Mouse (Mus musculus): Measurements from ENCODE around the gene Tcte1. TPM values are rescaled to one million over a fixed set of nuclear protein-coding genes. Genes with fewer than 3 reads are reported as not detected.

The Tcte1 gene
- polyA plus RNA-seq, 1 experiment: not detected

GRCm38 (mm10) chr17:45530346-45530782 lies 7.1 kb downstream of the Tcte1 start:
- H3K4me1 ChIP-seq (ENCODE audit: control insufficient read depth, insufficient read depth, insufficient read length, low read length): no peaks in the 10 kb centered on the region
- H3K27ac ChIP-seq (replicated peaks; ENCODE audit: low read depth, low read length): no peak overlapping the region
- no peak overlapping the region for H3K4me3 ChIP-seq (ENCODE audit: insufficient read depth, low read depth, low read length)

GRCm38 (mm10) chr17:45532896-45533295 lies 9.7 kb downstream of the Tcte1 start:
- Histone ChIP-seq H3K4me3 (ENCODE audit: insufficient read depth, low read depth, low read length) (no peak overlapping the region), H3K27ac (replicated peaks; ENCODE audit: low read depth, low read length) (no peak overlapping the region), H3K4me1 (ENCODE audit: control insufficient read depth, insufficient read depth, insufficient read length, low read length) (no peaks in the 10 kb centered on the region)

DNA sequence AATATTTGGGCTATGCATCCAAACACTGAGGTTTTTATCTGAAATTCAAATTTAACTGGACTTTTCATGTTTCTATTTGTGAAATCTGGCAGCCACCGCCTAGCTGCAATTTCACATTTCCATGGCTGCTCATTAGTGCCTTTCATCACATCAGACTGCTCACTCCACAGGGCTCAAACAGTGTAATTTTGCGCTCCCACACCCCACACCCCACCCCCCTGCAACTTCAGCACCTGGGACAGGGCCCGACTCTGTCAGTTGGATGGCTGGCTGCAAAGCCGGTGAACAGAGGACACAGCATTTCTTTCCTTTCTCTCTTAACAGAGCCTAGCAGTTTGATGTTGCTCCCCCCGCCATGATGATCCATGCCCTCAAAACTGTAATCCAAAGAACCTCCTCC lies 13.0 kb downstream of the Tcte1 start:
- Histone ChIP-seq H3K4me1 (ENCODE audit: control insufficient read depth, insufficient read depth, insufficient read length, low read length) (no peaks in the 10 kb centered on the region), H3K27ac (replicated peaks; ENCODE audit: low read depth, low read length) (no peak overlapping the region), H3K4me3 (ENCODE audit: insufficient read depth, low read depth, low read length) (no peak overlapping the region)

DNA sequence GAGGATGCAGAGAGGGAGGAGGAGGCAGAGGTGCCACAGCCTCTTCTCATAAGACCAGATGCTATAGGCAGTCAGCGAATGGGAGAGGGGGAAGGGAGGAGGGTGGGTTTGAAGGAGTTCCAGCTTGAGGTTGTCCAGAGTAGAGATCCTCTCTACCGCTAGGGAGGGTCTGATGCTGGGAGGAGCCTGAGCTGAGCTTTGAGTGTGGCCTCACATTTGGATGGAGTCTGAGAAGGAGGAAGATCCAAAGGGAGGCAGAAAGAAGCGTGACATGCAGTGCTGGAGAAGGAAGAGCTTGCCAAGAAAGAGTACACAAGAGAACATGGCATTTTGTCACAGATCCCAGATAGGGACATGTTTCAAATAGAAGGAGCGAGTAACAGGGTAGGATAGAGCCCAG lies 15.2 kb downstream of the Tcte1 start:
- H3K27ac ChIP-seq (replicated peaks; ENCODE audit: low read depth, low read length): no peak overlapping the region
- no peaks in the 10 kb centered on the region for H3K4me1 ChIP-seq (ENCODE audit: control insufficient read depth, insufficient read depth, insufficient read length, low read length)
- no peak overlapping the region for H3K4me3 ChIP-seq (ENCODE audit: insufficient read depth, low read depth, low read length)

DNA sequence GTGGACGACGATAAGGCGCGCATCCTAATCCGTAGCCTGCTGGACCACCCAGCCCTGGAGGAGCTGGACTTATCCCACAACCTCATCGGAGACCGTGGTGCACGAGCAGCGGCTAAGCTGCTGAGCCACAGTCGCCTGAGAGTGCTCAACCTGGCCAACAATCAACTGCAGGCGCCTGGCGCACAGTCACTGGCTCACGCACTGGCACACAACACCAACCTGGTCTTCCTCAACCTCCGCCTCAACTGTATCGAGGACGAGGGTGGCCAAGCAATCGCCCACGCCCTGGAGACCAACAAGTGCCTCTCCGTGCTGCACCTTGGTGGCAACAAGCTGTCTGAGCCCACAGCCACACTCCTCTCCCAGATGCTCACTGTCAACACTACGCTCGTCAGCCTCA lies 16.4 kb downstream of the Tcte1 start:
- Histone ChIP-seq H3K27ac (replicated peaks; ENCODE audit: low read depth, low read length) (no peak overlapping the region), H3K4me1 (ENCODE audit: control insufficient read depth, insufficient read depth, insufficient read length, low read length) (no peaks in the 10 kb centered on the region), H3K4me3 (ENCODE audit: insufficient read depth, low read depth, low read length) (no peak overlapping the region)

DNA sequence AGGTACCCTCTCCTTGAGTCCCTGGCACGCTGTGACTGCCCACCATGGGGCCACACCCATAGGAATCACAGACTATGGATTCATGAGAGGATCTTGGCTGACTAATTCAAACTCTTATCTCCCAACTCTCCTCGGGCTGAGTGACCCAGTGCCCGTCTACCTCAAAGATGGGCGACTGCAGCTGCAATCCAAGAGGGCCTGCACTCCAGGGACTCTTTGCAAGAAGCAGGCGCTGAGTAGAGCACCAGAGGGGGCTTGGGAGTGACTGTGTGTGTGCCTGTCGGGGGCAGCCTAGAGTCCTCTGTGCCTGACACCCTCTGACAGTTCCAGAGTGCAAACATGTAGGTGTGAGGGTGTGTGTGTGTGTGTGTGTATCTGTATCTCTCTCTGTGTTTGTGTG lies 18.9 kb downstream of the Tcte1 start:
- H3K4me1 ChIP-seq (ENCODE audit: control insufficient read depth, insufficient read depth, insufficient read length, low read length): no peaks in the 10 kb centered on the region
- H3K4me3 ChIP-seq (ENCODE audit: insufficient read depth, low read depth, low read length): no peak overlapping the region
- H3K27ac ChIP-seq (replicated peaks; ENCODE audit: low read depth, low read length): no peak overlapping the region

- Histone ChIP-seq H3K27ac (replicated peaks; ENCODE audit: low read depth, low read length) (no peak overlapping the region), H3K4me1 (ENCODE audit: control insufficient read depth, insufficient read depth, insufficient read length, low read length) (no peaks in the 10 kb centered on the region), H3K4me3 (ENCODE audit: insufficient read depth, low read depth, low read length) (no peak overlapping the region)
Measured at GRCm38 (mm10) chr17:45542705-45543104, 19.5 kb downstream of the Tcte1 start.

DNA sequence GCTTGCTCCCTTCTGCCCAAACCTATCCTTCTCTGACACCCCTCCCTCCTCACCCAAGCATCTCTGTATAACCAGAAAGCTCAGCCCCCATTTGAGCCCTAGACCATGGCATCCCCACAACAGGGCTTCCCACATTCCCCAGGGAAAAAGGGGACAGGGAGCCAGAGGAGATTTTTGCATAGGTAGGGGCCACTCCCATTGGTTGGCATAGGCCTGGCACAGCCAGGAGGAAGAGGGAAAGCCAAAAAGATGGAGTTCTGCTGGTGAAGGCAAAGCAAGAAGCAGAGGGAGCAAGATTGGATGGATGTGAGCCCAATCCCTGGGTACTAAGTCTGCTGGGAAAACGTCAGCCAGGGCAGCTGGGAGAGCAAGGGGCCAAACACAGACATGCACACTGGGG lies 19.9 kb downstream of the Tcte1 start:
- no peak overlapping the region for H3K4me3 ChIP-seq (ENCODE audit: insufficient read depth, low read depth, low read length)
- no peaks in the 10 kb centered on the region for H3K4me1 ChIP-seq (ENCODE audit: control insufficient read depth, insufficient read depth, insufficient read length, low read length)
- H3K27ac ChIP-seq (replicated peaks; ENCODE audit: low read depth, low read length): no peak overlapping the region

GRCm38 (mm10) chr17:45544001-45544872 lies 21.0 kb downstream of the Tcte1 start:
- H3K4me1 ChIP-seq (ENCODE audit: control insufficient read depth, insufficient read depth, insufficient read length, low read length): no peaks in the 10 kb centered on the region
- 0 out of 2 replicates have a peak overlapping the region, but pooled peaks have one; percentile 28 for H3K4me3 ChIP-seq (ENCODE audit: insufficient read depth, low read depth, low read length)
- H3K27ac ChIP-seq (replicated peaks; ENCODE audit: low read depth, low read length): no peak overlapping the region

DNA sequence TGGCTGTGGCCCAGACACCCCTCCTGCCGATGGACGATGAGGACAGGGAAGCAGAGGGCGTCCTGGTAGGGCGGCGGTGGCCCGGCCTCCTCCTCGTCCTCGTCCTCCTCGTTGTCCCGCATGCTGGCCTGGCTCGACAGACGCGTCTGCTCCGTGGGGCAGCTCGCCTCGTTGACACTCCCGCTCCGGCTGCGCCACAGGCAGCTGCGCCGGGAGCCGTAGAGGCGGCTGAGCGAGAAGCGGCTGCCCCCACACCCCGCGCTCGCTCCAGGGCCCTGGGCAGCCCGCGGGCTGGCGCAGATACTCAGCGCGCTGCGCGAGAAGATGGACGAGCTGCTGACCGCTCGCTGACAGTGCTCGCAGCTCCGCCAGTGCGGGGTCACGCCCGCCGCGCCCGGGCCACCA lies 21.6 kb downstream of the Tcte1 start:
- H3K4me3 ChIP-seq (ENCODE audit: insufficient read depth, low read depth, low read length): peak overlapping the region; percentile 28; the same call in 1 of the 2 replicates
- no peak overlapping the region for H3K27ac ChIP-seq (replicated peaks; ENCODE audit: low read depth, low read length)
- H3K4me1 ChIP-seq (ENCODE audit: control insufficient read depth, insufficient read depth, insufficient read length, low read length): no peaks in the 10 kb centered on the region

DNA sequence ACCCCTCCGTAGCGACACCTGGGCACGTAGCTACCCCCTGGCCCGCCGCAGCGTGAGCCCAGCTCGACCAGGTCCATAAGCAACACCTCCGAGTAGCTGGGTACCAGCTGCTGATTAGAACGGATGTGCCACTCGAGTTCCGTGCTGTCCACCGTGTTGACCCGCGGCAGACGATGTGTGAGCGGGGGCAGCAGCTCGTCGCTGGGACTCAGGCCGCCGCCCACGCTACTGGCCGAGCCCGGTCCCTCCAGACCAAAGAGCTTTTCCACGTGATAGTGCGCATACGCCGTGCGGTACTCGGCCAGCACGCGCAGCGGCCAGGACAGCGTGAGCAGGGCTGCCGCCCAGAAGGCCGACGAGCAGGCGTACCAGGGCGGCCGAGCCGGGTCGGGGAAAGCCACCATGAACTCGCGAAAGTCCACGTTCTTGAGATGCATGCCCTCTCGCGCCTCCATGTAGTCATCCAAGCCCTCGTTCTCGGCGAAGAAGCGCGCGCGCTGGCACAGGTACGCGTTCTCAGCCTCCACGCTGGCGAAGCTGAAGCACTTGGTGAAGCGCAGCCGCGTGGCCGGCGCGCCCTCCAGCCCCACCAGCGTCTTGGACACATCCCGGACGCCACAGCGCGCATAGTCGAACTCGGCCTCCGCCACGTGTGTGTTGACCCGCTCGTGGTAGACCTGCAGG lies 22.2 kb downstream of the Tcte1 start:
- Histone ChIP-seq H3K4me1 (ENCODE audit: control insufficient read depth, insufficient read depth, insufficient read length, low read length) (no peaks in the 10 kb centered on the region), H3K4me3 (ENCODE audit: insufficient read depth, low read depth, low read length) (peak overlapping the region; percentile 28; the same call in 1 of the 2 replicates), H3K27ac (replicated peaks; ENCODE audit: low read depth, low read length) (no peak overlapping the region)

DNA sequence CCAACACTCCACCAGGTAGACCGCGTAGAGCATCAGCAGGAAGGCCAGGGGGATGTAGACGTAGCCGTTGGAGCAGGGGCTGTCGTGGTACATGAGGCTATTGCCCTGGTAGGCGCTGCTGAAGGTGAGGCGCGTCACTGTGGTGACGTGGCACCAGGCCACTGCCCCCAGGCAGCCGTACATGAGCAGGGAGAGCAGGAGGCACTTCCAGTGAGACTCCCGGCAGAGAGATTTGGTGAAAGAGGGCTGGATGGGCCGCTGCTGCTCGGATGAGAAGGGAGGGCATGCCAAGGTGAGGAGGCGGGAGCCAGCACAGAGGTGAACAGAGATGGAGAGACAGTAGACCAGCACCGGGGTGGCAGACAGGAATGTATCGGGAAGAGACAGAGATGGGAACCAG lies 23.7 kb downstream of the Tcte1 start:
- Histone ChIP-seq H3K4me3 (ENCODE audit: insufficient read depth, low read depth, low read length) (no peak overlapping the region), H3K4me1 (ENCODE audit: control insufficient read depth, insufficient read depth, insufficient read length, low read length) (no peaks in the 10 kb centered on the region), H3K27ac (replicated peaks; ENCODE audit: low read depth, low read length) (no peak overlapping the region)

DNA sequence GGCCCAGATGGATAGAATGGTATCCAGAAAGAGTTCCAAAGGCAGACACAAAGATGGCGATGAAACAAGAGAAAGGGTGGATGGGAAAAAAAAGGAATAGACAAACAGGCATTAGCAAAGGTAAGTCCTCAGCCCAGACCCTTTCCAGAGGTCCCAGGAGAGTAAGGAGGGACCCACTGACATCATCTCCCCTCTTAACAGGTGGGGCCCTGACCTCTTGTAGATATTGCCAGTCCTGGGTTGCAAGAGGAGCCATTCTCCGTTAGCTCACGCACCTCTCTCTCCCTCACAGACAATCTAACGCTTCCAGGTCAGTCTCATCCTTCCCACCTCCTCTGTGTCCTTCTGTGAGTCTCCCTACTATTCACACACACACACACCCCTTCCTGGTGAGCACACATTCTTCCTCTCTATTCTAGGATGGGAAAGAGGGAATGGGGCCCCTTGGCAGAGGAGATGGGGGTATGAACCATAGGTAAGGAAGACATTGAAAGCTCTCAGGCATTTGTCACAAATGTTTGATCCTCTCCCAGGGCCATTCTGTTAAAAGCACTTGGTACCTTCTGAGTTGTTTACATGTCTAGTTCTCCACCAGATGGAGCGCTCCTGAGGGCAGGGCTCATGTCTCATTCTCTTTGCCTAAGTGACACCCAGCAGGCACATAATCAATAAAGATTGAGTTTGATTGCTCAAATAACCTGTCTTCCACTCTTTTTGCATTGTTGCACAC lies 24.4 kb downstream of the Tcte1 start:
- H3K4me3 ChIP-seq (ENCODE audit: insufficient read depth, low read depth, low read length): no peak overlapping the region
- H3K27ac ChIP-seq (replicated peaks; ENCODE audit: low read depth, low read length): no peak overlapping the region
- no peaks in the 10 kb centered on the region for H3K4me1 ChIP-seq (ENCODE audit: control insufficient read depth, insufficient read depth, insufficient read length, low read length)

DNA sequence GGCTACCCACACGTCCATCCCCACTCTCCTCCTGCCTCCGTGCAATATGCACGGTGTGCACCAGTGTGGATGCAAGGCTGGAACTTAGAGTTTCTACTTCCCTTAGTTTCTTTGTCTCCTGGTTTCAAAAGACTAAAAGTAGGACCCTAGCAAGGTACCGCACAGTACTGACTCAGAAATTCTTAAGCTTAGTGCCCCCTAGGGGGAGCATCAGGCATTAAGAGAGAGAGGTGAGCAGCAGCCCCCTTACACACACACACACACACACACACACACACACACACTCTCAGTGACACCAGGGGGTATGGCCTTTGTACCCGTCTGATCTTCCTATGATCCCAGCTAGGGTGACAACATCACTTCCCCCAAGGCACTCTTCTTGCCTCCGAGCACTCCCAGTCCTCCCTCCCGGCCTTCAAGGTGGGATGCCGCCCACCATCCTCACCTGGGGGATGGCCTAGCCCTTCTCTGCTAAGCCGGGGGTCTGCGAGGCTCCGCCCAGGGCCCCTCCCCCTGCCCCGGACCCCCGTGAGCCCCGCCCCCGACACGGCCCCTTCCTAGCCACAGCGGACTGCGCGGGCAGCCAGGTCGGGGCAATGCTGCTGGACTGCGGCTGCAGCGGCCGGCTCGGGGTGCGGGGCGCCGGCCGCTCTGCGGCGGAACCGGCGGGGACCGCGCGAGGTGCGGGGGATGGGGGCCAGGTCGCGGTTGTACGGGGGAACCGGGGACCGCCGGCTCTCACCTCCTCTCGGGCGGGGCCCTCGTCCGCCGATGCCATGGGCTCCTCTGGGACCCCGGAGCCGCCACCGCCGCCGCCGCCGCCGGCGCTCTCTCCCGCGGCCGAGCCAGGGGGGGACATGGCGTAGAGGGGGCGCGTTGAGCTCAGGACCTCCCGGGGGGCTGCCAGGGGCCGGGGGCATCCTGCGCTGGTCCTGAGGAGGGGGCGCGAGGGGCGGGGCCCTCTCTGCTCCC lies 25.6 kb downstream of the Tcte1 start:
- H3K27ac ChIP-seq (replicated peaks; ENCODE audit: low read depth, low read length): no peak overlapping the region
- no peaks in the 10 kb centered on the region for H3K4me1 ChIP-seq (ENCODE audit: control insufficient read depth, insufficient read depth, insufficient read length, low read length)
- H3K4me3 ChIP-seq (ENCODE audit: insufficient read depth, low read depth, low read length): peak overlapping the region; percentile 11; the same call in 1 of the 2 replicates

All from brown adipose tissue, adult 24 weeks (tissue).